Comparison of ENCODE assay signal across 8 mouse cellular contexts in the genomic region with DNA sequence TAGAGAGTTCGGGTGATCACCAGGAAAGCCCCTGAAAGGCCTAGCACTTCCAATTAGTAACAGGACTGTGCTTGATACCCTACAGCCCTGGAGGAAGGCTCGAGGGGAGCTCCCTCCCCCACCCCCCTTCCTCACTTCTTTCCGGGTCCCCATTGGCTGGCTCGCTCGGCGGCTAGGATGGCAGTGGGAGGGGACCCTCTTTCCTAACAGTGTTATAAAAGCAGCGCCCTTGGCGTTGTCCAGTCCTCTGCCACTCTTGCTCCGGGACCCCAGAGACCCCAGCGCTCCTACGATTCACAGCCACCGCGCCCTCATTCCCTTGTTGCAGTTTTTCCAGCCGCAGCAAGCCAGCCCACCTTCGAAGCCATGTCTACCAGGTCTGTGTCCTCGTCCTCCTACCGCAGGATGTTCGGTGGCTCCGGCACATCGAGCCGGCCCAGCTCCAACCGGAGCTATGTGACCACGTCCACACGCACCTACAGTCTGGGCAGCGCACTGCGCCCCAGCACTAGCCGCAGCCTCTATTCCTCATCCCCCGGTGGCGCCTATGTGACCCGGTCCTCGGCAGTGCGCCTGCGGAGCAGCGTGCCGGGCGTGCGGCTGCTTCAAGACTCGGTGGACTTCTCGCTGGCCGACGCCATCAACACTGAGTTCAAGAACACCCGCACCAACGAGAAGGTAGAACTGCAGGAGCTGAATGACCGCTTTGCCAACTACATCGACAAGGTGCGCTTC. TPM values are rescaled to one million over a fixed set of nuclear protein-coding genes. Genes with fewer than 3 reads are reported as not detected.
DNase-seq lines count a peak whose midpoint lies in the region; ATAC-seq and TF ChIP-seq lines count a peak whose summit lies in the region.

No protein-coding gene starts in this region.

- no peaks in the 10 kb centered on the region for H3K9me3 ChIP-seq in ES-Bruce4 (replicated peaks; ENCODE audit: control insufficient read depth, insufficient read depth, low read length, poor library complexity, severe bottlenecking)
- H3K9me3 ChIP-seq in embryonic facial prominence, embryonic 13.5 days, result no peaks in the 10 kb centered on the region
- no peaks in the 10 kb centered on the region for H3K9me3 ChIP-seq in heart, embryonic 14.5 days (ENCODE audit: control insufficient read depth, low read length)
- no peaks in the 10 kb centered on the region for H3K9me3 ChIP-seq in lung, postnatal 0 days (ENCODE audit: low read length)

- TF ChIP-seq CTCF in ES-Bruce4 (IDR thresholded peaks at IDR 0.05; ENCODE audit: low read depth, low read length), result no peak
- peak; percentile 39 for TF ChIP-seq CTCF in lung, postnatal 0 days (IDR thresholded peaks at IDR 0.05)

- H3K4me3 ChIP-seq in ES-Bruce4 (ENCODE audit: low read depth, low read length), result peak overlapping the region; percentile 65
- H3K4me3 ChIP-seq in embryonic facial prominence, embryonic 13.5 days, result peak overlapping the region; percentile 78
- H3K4me3 ChIP-seq in heart, embryonic 14.5 days (ENCODE audit: control insufficient read depth in 1 of 2, insufficient read depth in 1 of 2, low read depth in 1 of 2, low read length in 2 of 2), result peak overlapping the region; percentile 88 to 94
- H3K4me3 ChIP-seq in lung, postnatal 0 days (ENCODE audit: low read depth, low read length), result peak overlapping the region; percentile 62

- H3K27ac ChIP-seq in ES-Bruce4 (ENCODE audit: insufficient read depth, low read length), result no peak overlapping the region
- H3K27ac ChIP-seq in embryonic facial prominence, embryonic 13.5 days, result peak overlapping the region; percentile 97
- H3K27ac ChIP-seq in heart, embryonic 14.5 days (replicated peaks in 1 of 2; ENCODE audit: control insufficient read depth in 1 of 2, insufficient read depth in 1 of 2, low read depth in 2 of 2, low read length in 2 of 2), result peak overlapping the region; percentile 98 to 99
- H3K27ac ChIP-seq in lung, postnatal 0 days (ENCODE audit: low read length), result peak overlapping the region; percentile 85

- H3K9ac ChIP-seq in ES-Bruce4 (ENCODE audit: low read depth, poor library complexity, severe bottlenecking), result no peak overlapping the region
- peak overlapping the region; percentile 94 for H3K9ac ChIP-seq in embryonic facial prominence, embryonic 13.5 days
- H3K9ac ChIP-seq in heart, embryonic 14.5 days (ENCODE audit: low read length), result peak overlapping the region; percentile 97
- peak overlapping the region; percentile 62 for H3K9ac ChIP-seq in lung, postnatal 0 days (replicated peaks; ENCODE audit: low read depth)

- H3K36me3 ChIP-seq in ES-Bruce4 (ENCODE audit: control insufficient read depth, insufficient read depth, low read length, poor library complexity, severe bottlenecking), result no peaks in the 10 kb centered on the region; the same call in 1 of the 2 replicates
- peaks cover 24% of the 10 kb centered on the region for H3K36me3 ChIP-seq in embryonic facial prominence, embryonic 13.5 days
- H3K36me3 ChIP-seq in heart, embryonic 14.5 days (ENCODE audit: control insufficient read depth, insufficient read depth, low read length), result peaks cover 34% of the 10 kb centered on the region
- peaks cover 3% of the 10 kb centered on the region; the same call in 1 of the 2 replicates for H3K36me3 ChIP-seq in lung, postnatal 0 days (ENCODE audit: insufficient read depth, low read length)

- ATAC-seq in embryonic facial prominence, embryonic 13.5 days (ENCODE audit: insufficient number of reproducible peaks, insufficient read depth, low FRiP score, low TSS enrichment, low read depth), result peak; percentile 90
- peak; percentile 93 for ATAC-seq in heart, embryonic 14.5 days (ENCODE audit: insufficient number of reproducible peaks, insufficient read depth, low FRiP score, low read depth)
- ATAC-seq in lung, postnatal 0 days, result peak; percentile 88

- H3K4me1 ChIP-seq in ES-Bruce4 (ENCODE audit: control insufficient read depth, insufficient read depth, low read length), result no peaks in the 10 kb centered on the region
- H3K4me1 ChIP-seq in embryonic facial prominence, embryonic 13.5 days, result peaks cover 27% of the 10 kb centered on the region
- H3K4me1 ChIP-seq in heart, embryonic 14.5 days (ENCODE audit: control insufficient read depth in 2 of 2, insufficient read depth in 2 of 2, low read length in 2 of 2), result peaks cover 12 to 16% of the 10 kb centered on the region in 2 experiments
- no peaks in the 10 kb centered on the region; the same call in 1 of the 2 replicates for H3K4me1 ChIP-seq in lung, postnatal 0 days (ENCODE audit: insufficient read depth, low read depth, low read length)

- TF ChIP-seq POLR2A in ES-Bruce4 (IDR thresholded peaks at IDR 0.05; ENCODE audit: insufficient read depth, low read length), result no peak

- DNase-seq in adrenal gland, postnatal 36 days, result peak; percentile 62 to 77
- DNase-seq in kidney, postnatal 10 days, result peak; percentile 89
- peak; percentile 94 for DNase-seq in lung, postnatal 0 days (ENCODE audit: low spot score)
- peak; percentile 82 for DNase-seq in ovary, adult 18-20 months (ENCODE audit: low spot score)
- peak; percentile 75 to 76 for DNase-seq in thymus, postnatal 36 days

- under 1% methylated on average over 46 of the region's 46 CpGs for WGBS in embryonic facial prominence, embryonic 13.5 days
- under 1% methylated on average over 46 of the region's 46 CpGs for WGBS in heart, embryonic 14.5 days
- WGBS in lung, postnatal 0 days, result under 1% methylated on average over 46 of the region's 46 CpGs

- peak overlapping the region; percentile 72 for H3K4me2 ChIP-seq in embryonic facial prominence, embryonic 13.5 days
- H3K4me2 ChIP-seq in heart, embryonic 14.5 days (ENCODE audit: low read length), result peak overlapping the region; percentile 66
- peak overlapping the region; percentile 68 for H3K4me2 ChIP-seq in lung, postnatal 0 days (replicated peaks; ENCODE audit: low read depth, low read length)

- H3K27me3 ChIP-seq in ES-Bruce4 (ENCODE audit: control insufficient read depth, insufficient read depth, low read length, poor library complexity, severe bottlenecking), result peaks cover 3% of the 10 kb centered on the region; the same call in 1 of the 2 replicates
- H3K27me3 ChIP-seq in embryonic facial prominence, embryonic 13.5 days, result no peaks in the 10 kb centered on the region
- H3K27me3 ChIP-seq in heart, embryonic 14.5 days (ENCODE audit: control insufficient read depth, insufficient read depth, low read length), result no peaks in the 10 kb centered on the region
- H3K27me3 ChIP-seq in lung, postnatal 0 days (replicated peaks; ENCODE audit: insufficient read depth, low read length), result no peaks in the 10 kb centered on the region

- no peak for TF ChIP-seq EP300 in ES-Bruce4 (IDR thresholded peaks at IDR 0.05; ENCODE audit: insufficient read depth, low read depth, low read length)
- peak; percentile 55; the same call in 1 of the 2 replicates for TF ChIP-seq EP300 in lung, postnatal 0 days (IDR thresholded peaks at IDR 0.05)

RNA-seq across cellular contexts. Expression of a gene that starts 0.5 kb away (rescaled TPM):
- polyA plus RNA-seq in ES-Bruce4 (2011; ENCODE audit: insufficient read depth, insufficient read length, low read depth, missing spikeins), result 87.1 and 91.9 TPM in 2 replicates
- 100 to 1,000 TPM; 181 to 247 TPM for total RNA-seq in adrenal gland, postnatal 36 days (2021)
- 923 and 1,009 TPM in 2 replicates for polyA plus RNA-seq in embryonic facial prominence, embryonic 13.5 days (2015; fragmentation: Nextera tagmentation; extraction: Ambion mirVana)
- polyA plus RNA-seq in heart, embryonic 14.5 days (2014; fragmentation: Nextera tagmentation; extraction: Ambion mirVana), result 998 and 1,081 TPM in 2 replicates
- 1,068 and 1,145 TPM in 2 replicates for polyA plus RNA-seq in lung, postnatal 0 days (2015; fragmentation: Nextera tagmentation; extraction: Ambion mirVana)

RNA-seq across cellular contexts. Expression of a gene that starts 29.8 kb away (rescaled TPM):
- polyA plus RNA-seq in ES-Bruce4 (2011; ENCODE audit: insufficient read depth, insufficient read length, low read depth, missing spikeins), result 14.9 and 15.7 TPM in 2 replicates
- total RNA-seq in adrenal gland, postnatal 36 days (2021), result 1 to 10 TPM; 3.7 to 7.9 TPM
- polyA plus RNA-seq in embryonic facial prominence, embryonic 13.5 days (2015; fragmentation: Nextera tagmentation; extraction: Ambion mirVana), result 8.6 and 10.4 TPM in 2 replicates
- 10.0 and 11.8 TPM in 2 replicates for polyA plus RNA-seq in heart, embryonic 14.5 days (2014; fragmentation: Nextera tagmentation; extraction: Ambion mirVana)
- polyA plus RNA-seq in lung, postnatal 0 days (2015; fragmentation: Nextera tagmentation; extraction: Ambion mirVana), result 9.8 and 10.1 TPM in 2 replicates
